Mouse (Mus musculus) spleen, adult 2 months (tissue): ENCODE data around the gene Fbxo46. TPM values are rescaled to one million over a fixed set of nuclear protein-coding genes. Genes with fewer than 3 reads are reported as not detected.

Experiments used
- DNase-seq, 2 experiments: peaks; one replicate each; pipeline versions ENCODE4 v3.0.0 to v3.0.0-alpha.2; 2012 to 2021; ENCODE audit warnings: low spot score in 2 of 2, low read depth in 1 of 2
- H3K27ac ChIP-seq: fragments of 200-500 bp; 2 replicates; pipeline ENCODE4 v1.5.1; 2012; ENCODE audit warnings: low read length, inconsistent platforms; ENCODE audit not compliant: insufficient read depth
- H3K27me3 ChIP-seq: fragments of 200-500 bp; 2 replicates; pipeline ENCODE4 v1.6.1; 2012; ENCODE audit warnings: mild to moderate bottlenecking, moderate library complexity, low read length, inconsistent platforms; ENCODE audit not compliant: control insufficient read depth, insufficient read depth
- H3K36me3 ChIP-seq: fragments of 200-500 bp; 2 replicates; pipeline ENCODE4 v1.6.1; 2012; ENCODE audit warnings: mild to moderate bottlenecking, low read length, inconsistent platforms; ENCODE audit not compliant: control insufficient read depth, insufficient read depth
- H3K4me1 ChIP-seq: fragments of 200-500 bp; 2 replicates; pipeline ENCODE4 v1.6.1; 2011; ENCODE audit warnings: inconsistent platforms; ENCODE audit not compliant: control insufficient read depth, insufficient read depth, insufficient read length
- H3K4me3 ChIP-seq: fragments of 200-500 bp; 2 replicates; pipeline ENCODE4 v1.5.1; 2011; ENCODE audit warnings: mild to moderate bottlenecking, inconsistent platforms; ENCODE audit not compliant: insufficient read depth, insufficient read length; ENCODE audit errors: extremely low read depth
- CTCF ChIP-seq: fragments of 200-500 bp; IDR thresholded peaks from 2 replicates; pipeline ENCODE4 v1.5.1; 2011; ENCODE audit warnings: mild to moderate bottlenecking, inconsistent platforms; ENCODE audit not compliant: insufficient read depth, insufficient read length, insufficient replicate concordance; ENCODE audit errors: extremely low read depth
- POLR2A ChIP-seq: fragments of 200-500 bp; IDR thresholded peaks from 2 replicates; pipeline ENCODE4 v1.6.1; 2011; ENCODE audit warnings: low read depth, low read length, inconsistent platforms
- WGBS: fragments of 180-500 bp; shearing (Covaris S2); methylation state at CpG from one replicate; pipeline ENCODE4 v1.1.7; 2018; 5-methylcytosine and 5-hydroxymethylcytosine counted together
- polyA plus RNA-seq: library from polyadenylated mRNA; depleted of rRNA; stranded (reverse); fragments of >200 nt; gene quantifications from 2 replicates; pipeline ENCODE4 v1.2.3, GENCODE M21; 2012

Gene Fbxo46
- polyA plus RNA-seq, 1 experiment = 15.4 TPM

DNA sequence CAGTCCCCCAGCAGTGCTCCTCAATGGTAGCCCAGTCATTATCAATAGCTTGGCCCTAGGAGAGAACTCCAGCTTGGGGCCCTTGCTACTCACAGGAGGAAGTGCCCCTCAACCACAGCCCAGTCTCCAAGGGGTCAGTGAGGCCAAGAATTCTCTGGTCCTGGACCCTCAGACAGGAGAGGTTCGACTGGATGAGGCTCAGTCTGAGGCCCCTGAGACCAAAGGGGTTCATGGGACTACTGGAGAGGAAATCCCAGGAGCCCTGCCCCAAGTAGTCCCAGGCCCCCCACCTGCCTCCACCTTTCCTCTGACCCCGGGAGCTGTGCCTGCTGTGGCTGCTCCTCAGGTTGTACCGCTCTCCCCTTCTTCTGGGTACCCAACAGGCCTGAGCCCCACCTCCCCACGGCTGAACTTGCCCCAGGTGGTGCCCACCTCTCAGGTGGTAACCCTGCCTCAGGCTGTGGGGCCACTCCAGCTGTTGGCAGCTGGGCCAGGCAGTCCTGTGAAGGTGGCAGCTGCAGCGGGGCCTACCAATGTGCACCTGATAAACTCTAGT, 23.2 kb upstream of the Fbxo46 start:
- Histone ChIP-seq H3K4me1 (peaks cover 16% of the 10 kb centered on the region), H3K27ac (no peak overlapping the region), H3K4me3 (no peak overlapping the region), H3K27me3 (peaks cover 26% of the 10 kb centered on the region), H3K36me3 (no peaks in the 10 kb centered on the region)
- no peak for DNase-seq
- 80% methylated on average over 5 of the region's 5 CpGs for WGBS
- TF ChIP-seq POLR2A (no peak), CTCF (no peak)

- H3K36me3 ChIP-seq = no peaks in the 10 kb centered on the region
- peaks cover 16% of the 10 kb centered on the region for H3K4me1 ChIP-seq
- WGBS = 71% methylated on average over 2 of the region's 2 CpGs
- no peak for TF ChIP-seq CTCF
- TF ChIP-seq POLR2A = no peak
- H3K27me3 ChIP-seq = peaks cover 20% of the 10 kb centered on the region
- DNase-seq = no peak
- H3K27ac ChIP-seq = no peak overlapping the region
- no peak overlapping the region for H3K4me3 ChIP-seq
Measured at GRCm38 (mm10) chr7:19097217-19097616, 22.4 kb upstream of the Fbxo46 start.

GRCm38 (mm10) chr7:19097863-19098262, 21.8 kb upstream of the Fbxo46 start:
- no peak for TF ChIP-seq POLR2A
- TF ChIP-seq CTCF = no peak
- DNase-seq = no peak
- H3K27ac ChIP-seq = no peak overlapping the region
- no peaks in the 10 kb centered on the region for H3K36me3 ChIP-seq
- H3K4me1 ChIP-seq = peaks cover 12% of the 10 kb centered on the region
- no peak overlapping the region for H3K4me3 ChIP-seq
- H3K27me3 ChIP-seq = peaks cover 18% of the 10 kb centered on the region

DNA sequence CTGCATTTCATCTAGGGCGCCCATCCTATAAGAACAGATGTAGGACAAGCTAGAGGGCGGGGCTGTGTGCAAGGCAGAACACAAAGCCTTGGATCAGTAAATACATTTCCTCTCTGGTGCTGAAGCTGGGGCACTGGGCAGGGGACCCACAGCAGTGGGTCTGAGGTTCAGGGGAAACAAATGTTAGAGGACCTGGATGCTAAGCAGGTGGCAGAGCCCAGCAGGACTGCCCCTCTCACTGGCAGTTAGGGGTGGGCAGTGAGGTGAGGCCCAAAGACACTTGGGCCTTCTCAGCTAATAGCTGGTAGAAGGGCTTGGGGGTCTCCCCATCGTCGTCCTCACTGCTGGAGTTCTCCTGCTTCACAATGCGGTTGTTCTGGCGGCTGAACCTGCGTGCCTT, 20.8 kb upstream of the Fbxo46 start:
- Histone ChIP-seq H3K36me3 (no peaks in the 10 kb centered on the region), H3K27ac (no peak overlapping the region), H3K4me1 (peaks cover 7% of the 10 kb centered on the region; the same call in 1 of the 2 replicates), H3K4me3 (no peak overlapping the region), H3K27me3 (peaks cover 18% of the 10 kb centered on the region)
- 91% methylated on average over 7 of the region's 7 CpGs for WGBS
- DNase-seq = no peak
- TF ChIP-seq POLR2A (no peak), CTCF (no peak)

GRCm38 (mm10) chr7:19100290-19100689, 19.4 kb upstream of the Fbxo46 start:
- Histone ChIP-seq H3K36me3 (no peaks in the 10 kb centered on the region), H3K27ac (no peak overlapping the region), H3K27me3 (peaks cover 8% of the 10 kb centered on the region), H3K4me3 (no peak overlapping the region), H3K4me1 (no peaks in the 10 kb centered on the region)
- TF ChIP-seq CTCF (no peak), POLR2A (no peak)
- WGBS = 87% methylated on average over 1 of the region's 1 CpGs
- no peak for DNase-seq

DNA sequence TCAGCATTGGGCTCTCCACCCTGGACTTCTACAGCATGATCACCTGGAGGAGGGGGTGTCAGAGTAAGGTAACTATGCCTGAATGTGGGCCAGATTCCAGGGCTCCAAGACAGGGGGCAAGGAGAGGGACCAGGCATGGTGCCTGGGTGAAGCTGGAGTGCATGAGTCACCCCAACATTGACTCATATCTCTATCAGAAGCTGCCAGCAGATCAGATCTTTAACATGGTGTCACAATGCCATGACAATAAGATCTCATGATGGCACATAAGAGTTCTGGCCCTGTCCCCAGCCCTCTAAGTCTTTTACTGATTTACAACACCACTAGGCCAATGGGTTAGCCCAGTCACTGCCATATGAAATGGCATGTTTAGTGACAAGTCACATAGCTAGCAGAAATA, 15.9 kb upstream of the Fbxo46 start:
- TF ChIP-seq POLR2A (no peak), CTCF (no peak)
- no peaks in the 10 kb centered on the region for H3K36me3 ChIP-seq
- H3K4me3 ChIP-seq = no peak overlapping the region
- DNase-seq = no peak
- H3K27me3 ChIP-seq = 0 out of 2 replicates have a peak, but pooled peaks cover 1% of the 10 kb centered on the region
- H3K27ac ChIP-seq = no peak overlapping the region
- no peaks in the 10 kb centered on the region for H3K4me1 ChIP-seq

- Histone ChIP-seq H3K27ac (no peak overlapping the region), H3K27me3 (0 out of 2 replicates have a peak, but pooled peaks cover 1% of the 10 kb centered on the region), H3K36me3 (no peaks in the 10 kb centered on the region), H3K4me3 (no peak overlapping the region), H3K4me1 (no peaks in the 10 kb centered on the region)
- WGBS = 73% methylated on average over 2 of the region's 2 CpGs
- DNase-seq = no peak
- TF ChIP-seq POLR2A (no peak), CTCF (no peak)
Measured at GRCm38 (mm10) chr7:19104486-19104885, 15.2 kb upstream of the Fbxo46 start.
